ENCODE assay signal across 29 mouse cellular contexts in the genomic region with DNA sequence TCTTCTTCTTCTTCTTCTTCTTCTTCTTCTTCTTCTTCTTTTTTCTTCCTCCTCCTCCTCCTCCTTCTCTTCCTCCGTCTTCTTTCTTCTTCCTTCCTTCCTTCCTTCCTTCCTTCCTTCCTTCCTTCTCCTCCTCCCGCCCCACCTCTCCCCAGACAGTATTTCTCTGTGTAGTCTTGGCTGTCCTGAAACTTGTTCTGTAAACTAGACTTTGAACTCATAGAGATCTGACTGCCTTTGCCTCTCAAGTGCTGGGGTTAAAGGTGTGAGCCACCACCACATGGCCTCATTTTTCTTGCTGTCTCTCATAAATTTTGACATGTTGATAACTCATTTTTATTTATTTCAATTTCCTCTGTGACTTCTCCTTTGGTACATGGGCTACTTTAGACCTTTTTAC. TPM values are rescaled to one million over a fixed set of nuclear protein-coding genes. Genes with fewer than 3 reads are reported as not detected.
DNase-seq lines count a peak whose midpoint lies in the region; ATAC-seq and TF ChIP-seq lines count a peak whose summit lies in the region.
"Had no signal": no experiment of that assay in that cellular context is flagged by ENCODE, and none has a peak within 500 bp of the region (broad histone marks: within the 10 kb centered on the region; RNA-seq: fewer than 3 reads in every experiment).

No protein-coding gene starts in this region.

- no peaks in the 10 kb centered on the region for H3K27me3 ChIP-seq in heart, embryonic 11.5 days (ENCODE audit: control insufficient read depth, insufficient read depth, low read length)
- no peaks in the 10 kb centered on the region for H3K27me3 ChIP-seq in midbrain, embryonic 11.5 days (ENCODE audit: control insufficient read depth, insufficient read depth, low read length)
- no peaks in the 10 kb centered on the region for H3K27me3 ChIP-seq in midbrain, postnatal 0 days (ENCODE audit: insufficient read depth, low read length)
- H3K27me3 ChIP-seq in intestine, postnatal 0 days (replicated peaks; ENCODE audit: control insufficient read depth, insufficient read depth, low read length), result no peaks in the 10 kb centered on the region
- H3K27me3 ChIP-seq: CH12.LX; embryonic facial prominence, embryonic 13.5 days; embryonic facial prominence, embryonic 15.5 days; forebrain, embryonic 12.5 days; Patski had no signal

- peak; percentile 8 for DNase-seq in heart, adult 11 months
- DNase-seq in kidney, adult 9 months, result peak; percentile 15
- DNase-seq in kidney, postnatal 4 days, result no peak
- peak; percentile 64 for DNase-seq in midbrain, embryonic 11.5 days (ENCODE audit: low spot score, missing footprints)
- DNase-seq in midbrain, postnatal 0 days (ENCODE audit: low spot score), result no peak
- DNase-seq: adrenal gland, adult 8-10 months; adrenal gland, postnatal 14 days; B cell, adult 2 months; cerebellum, adult 11 months; cerebellum, adult 18-20 months; cerebellum, adult 8-10 months; cerebellum, adult 9-11 months; cerebellum, postnatal 14 days; cerebellum, postnatal 36 days; embryo, embryonic 11 days had no signal

- no peak overlapping the region for H3K4me2 ChIP-seq in heart, embryonic 11.5 days
- H3K4me2 ChIP-seq in midbrain, embryonic 11.5 days, result no peak overlapping the region
- H3K4me2 ChIP-seq in midbrain, postnatal 0 days (ENCODE audit: low read depth, low read length, poor library complexity, severe bottlenecking), result no peak overlapping the region
- no peak overlapping the region for H3K4me2 ChIP-seq in intestine, postnatal 0 days (replicated peaks; ENCODE audit: low read depth)
- H3K4me2 ChIP-seq: embryonic facial prominence, embryonic 13.5 days; embryonic facial prominence, embryonic 15.5 days; forebrain, embryonic 12.5 days had no signal

- no peak overlapping the region for H3K27ac ChIP-seq in heart, embryonic 11.5 days (ENCODE audit: low read depth, low read length)
- H3K27ac ChIP-seq in midbrain, embryonic 11.5 days (ENCODE audit: low read depth, low read length), result no peak overlapping the region
- H3K27ac ChIP-seq in midbrain, postnatal 0 days (ENCODE audit: low read depth, low read length), result no peak overlapping the region
- no peak overlapping the region for H3K27ac ChIP-seq in intestine, postnatal 0 days (ENCODE audit: low read depth, low read length)
- H3K27ac ChIP-seq: embryonic facial prominence, embryonic 13.5 days; embryonic facial prominence, embryonic 15.5 days; forebrain, embryonic 10.5 days; forebrain, embryonic 12.5 days had no signal

- TF ChIP-seq CTCF in midbrain, postnatal 0 days (IDR thresholded peaks at IDR 0.05), result no peak
- no peak for TF ChIP-seq CTCF in intestine, postnatal 0 days (IDR thresholded peaks at IDR 0.05; ENCODE audit: low read depth)

- WGBS in heart, embryonic 11.5 days (ENCODE audit: insufficient replicate concordance), result 76% methylated on average over 2 of the region's 2 CpGs
- 83% methylated on average over 2 of the region's 2 CpGs for WGBS in midbrain, embryonic 11.5 days
- WGBS in midbrain, postnatal 0 days, result 93% methylated on average over 2 of the region's 2 CpGs
- 39% methylated on average over 2 of the region's 2 CpGs for WGBS in intestine, postnatal 0 days

- H3K4me3 ChIP-seq in heart, embryonic 11.5 days (ENCODE audit: low read depth, low read length), result no peak overlapping the region
- no peak overlapping the region for H3K4me3 ChIP-seq in midbrain, embryonic 11.5 days (ENCODE audit: low read depth, low read length)
- H3K4me3 ChIP-seq in midbrain, postnatal 0 days (ENCODE audit: low read depth, low read length), result no peak overlapping the region
- H3K4me3 ChIP-seq in intestine, postnatal 0 days (ENCODE audit: low read depth, low read length), result no peak overlapping the region
- H3K4me3 ChIP-seq: embryonic facial prominence, embryonic 13.5 days; embryonic facial prominence, embryonic 15.5 days; erythroblast, embryonic 14.5 days; forebrain, embryonic 10.5 days; forebrain, embryonic 12.5 days had no signal

- no peaks in the 10 kb centered on the region for H3K36me3 ChIP-seq in heart, embryonic 11.5 days (ENCODE audit: control insufficient read depth, insufficient read depth, low read length)
- H3K36me3 ChIP-seq in midbrain, embryonic 11.5 days (ENCODE audit: control insufficient read depth, insufficient read depth, low read length), result no peaks in the 10 kb centered on the region
- peaks cover 6% of the 10 kb centered on the region for H3K36me3 ChIP-seq in midbrain, postnatal 0 days (ENCODE audit: insufficient read depth, low read length)
- H3K36me3 ChIP-seq in intestine, postnatal 0 days (ENCODE audit: control insufficient read depth, insufficient read depth), result peaks cover 2% of the 10 kb centered on the region; the same call in 1 of the 2 replicates

- no peaks in the 10 kb centered on the region for H3K9me3 ChIP-seq in heart, embryonic 11.5 days (replicated peaks; ENCODE audit: control insufficient read depth, low read length)
- no peaks in the 10 kb centered on the region for H3K9me3 ChIP-seq in midbrain, embryonic 11.5 days (ENCODE audit: control insufficient read depth, low read length)
- no peaks in the 10 kb centered on the region for H3K9me3 ChIP-seq in midbrain, postnatal 0 days (ENCODE audit: low read length)
- no peaks in the 10 kb centered on the region for H3K9me3 ChIP-seq in intestine, postnatal 0 days (ENCODE audit: control insufficient read depth)
- H3K9me3 ChIP-seq: embryonic facial prominence, embryonic 13.5 days; embryonic facial prominence, embryonic 15.5 days; forebrain, embryonic 10.5 days; forebrain, embryonic 12.5 days; G1E had no signal

- H3K9ac ChIP-seq in heart, embryonic 11.5 days (ENCODE audit: low read depth, low read length), result no peak overlapping the region
- H3K9ac ChIP-seq in midbrain, embryonic 11.5 days (ENCODE audit: low read length), result no peak overlapping the region
- no peak overlapping the region for H3K9ac ChIP-seq in midbrain, postnatal 0 days (replicated peaks; ENCODE audit: low read length, poor library complexity, severe bottlenecking)
- H3K9ac ChIP-seq in intestine, postnatal 0 days (ENCODE audit: low read depth, low read length), result no peak overlapping the region
- H3K9ac ChIP-seq: embryonic facial prominence, embryonic 13.5 days; embryonic facial prominence, embryonic 15.5 days; forebrain, embryonic 12.5 days had no signal

- ATAC-seq in heart, embryonic 11.5 days (replicated peaks; ENCODE audit: insufficient number of reproducible peaks, low FRiP score, low TSS enrichment), result no peak
- no peak for ATAC-seq in midbrain, embryonic 11.5 days (ENCODE audit: low FRiP score)
- ATAC-seq in midbrain, postnatal 0 days (ENCODE audit: low FRiP score), result no peak
- peak; percentile 67 for ATAC-seq in intestine, postnatal 0 days
- no peak for ATAC-seq in monocyte, adult 5-6 weeks (replicated peaks; ENCODE audit: insufficient number of reproducible peaks, low FRiP score, low TSS enrichment, poor library complexity, severe bottlenecking)
- ATAC-seq: activated CD4-positive, CD25-positive, alpha-beta regulatory T cell, adult 4 months; CD4-positive, CD25-positive, alpha-beta regulatory T cell, adult 4 months; forebrain, embryonic 14.5 days; Patski had no signal

- H3K4me1 ChIP-seq in heart, embryonic 11.5 days (ENCODE audit: control insufficient read depth, insufficient read depth, low read length), result no peaks in the 10 kb centered on the region
- H3K4me1 ChIP-seq in midbrain, embryonic 11.5 days (ENCODE audit: control insufficient read depth, insufficient read depth, low read length), result no peaks in the 10 kb centered on the region
- no peaks in the 10 kb centered on the region for H3K4me1 ChIP-seq in midbrain, postnatal 0 days (ENCODE audit: insufficient read depth, low read length)
- H3K4me1 ChIP-seq in intestine, postnatal 0 days (replicated peaks; ENCODE audit: control insufficient read depth, insufficient read depth, low read length), result no peaks in the 10 kb centered on the region
- H3K4me1 ChIP-seq: embryonic facial prominence, embryonic 13.5 days; embryonic facial prominence, embryonic 15.5 days; forebrain, embryonic 10.5 days; forebrain, embryonic 12.5 days had no signal

RNA-seq across cellular contexts. Expression of gene Cplx1, which starts 12.7 kb away (rescaled TPM):
- polyA plus RNA-seq in heart, embryonic 11.5 days (2014; fragmentation: Nextera tagmentation; extraction: Ambion mirVana), result 0.59 and 0.93 TPM in 2 replicates
- polyA plus RNA-seq in midbrain, embryonic 11.5 days (2014; fragmentation: Nextera tagmentation; extraction: Ambion mirVana), result 7.4 and 8.7 TPM in 2 replicates
- 47.2 and 66.4 TPM in 2 replicates for total RNA-seq in midbrain, postnatal 0 days (2014; rRNA removed)
- polyA plus RNA-seq in midbrain, postnatal 0 days (2015; fragmentation: Nextera tagmentation; extraction: Ambion mirVana), result 97.4 and 117 TPM in 2 replicates
- 2.0 and 2.2 TPM in 2 replicates for polyA plus RNA-seq in intestine, postnatal 0 days (2015; fragmentation: Nextera tagmentation; extraction: Ambion mirVana)
- total RNA-seq in monocyte, adult 5-6 weeks (2017), result not detected in 3 replicates
- total RNA-seq: CH12.LX had no signal
- polyA plus RNA-seq: activated CD4-positive, CD25-positive, alpha-beta regulatory T cell, adult 4 months; CD4-positive, CD25-positive, alpha-beta regulatory T cell, adult 4 months; G1E; Patski had no signal

Comparison
In these comparisons a context has a peak if more than half of its experiments do, and no peak if none do; other contexts are left out.
1. DNase-seq: peak in heart, adult 11 months (single experiment), kidney, adult 9 months (single experiment) and midbrain, embryonic 11.5 days (single experiment); none in kidney, postnatal 4 days (0 of 2) and midbrain, postnatal 0 days (single experiment).
2. RNA of gene Cplx1, which starts 12.7 kb away (polyA plus RNA-seq): 97.4 to 117 TPM in midbrain, postnatal 0 days; 7.4 to 8.7 TPM in midbrain, embryonic 11.5 days, 2.0 to 2.2 TPM in intestine, postnatal 0 days and 0.59 to 0.93 TPM in heart, embryonic 11.5 days; every median in the first group is over 10 times any median in the second.